Mouse (Mus musculus) hindbrain, embryonic 16.5 days (tissue): ENCODE data around the gene Pmepa1. TPM values are rescaled to one million over a fixed set of nuclear protein-coding genes. Genes with fewer than 3 reads are reported as not detected.
A peak's percentile ranks its signal among the peaks of the same experiment; 100 is the strongest.

Experiments used
- ATAC-seq: fragments of 200-750 bp; cut with Nextera tagmentation; 2 replicates; pipeline ENCODE4 v1.8.0; 2017; ENCODE audit warnings: moderate TSS enrichment, moderate library complexity
- H3K27ac ChIP-seq: fragments of 300-500 bp; sonication (generic); 2 replicates; pipeline ENCODE4 v1.5.1; 2014; ENCODE audit warnings: low read depth, mild to moderate bottlenecking, control low read depth, low read length, moderate library complexity
- H3K27me3 ChIP-seq: fragments of 300-500 bp; sonication (generic); replicated peaks from 2 replicates; pipeline ENCODE4 v1.6.1; 2014; ENCODE audit warnings: low read length; ENCODE audit not compliant: control insufficient read depth, insufficient read depth
- H3K36me3 ChIP-seq: fragments of 300-500 bp; sonication (generic); 2 replicates; pipeline ENCODE4 v1.6.1; 2014; ENCODE audit warnings: mild to moderate bottlenecking, low read length, moderate library complexity, mixed read lengths; ENCODE audit not compliant: control insufficient read depth, insufficient read depth
- H3K4me1 ChIP-seq: fragments of 300-500 bp; sonication (generic); 2 replicates; pipeline ENCODE4 v1.6.1; 2014; ENCODE audit warnings: low read depth, low read length; ENCODE audit not compliant: control insufficient read depth, insufficient read depth
- H3K4me2 ChIP-seq: fragments of 300-500 bp; sonication (generic); 2 replicates; pipeline ENCODE4 v1.6.1; 2014; ENCODE audit warnings: mild to moderate bottlenecking, low read length, control low read depth, moderate library complexity
- H3K4me3 ChIP-seq: fragments of 300-500 bp; sonication (generic); 2 replicates; pipeline ENCODE4 v1.5.1; 2014; ENCODE audit warnings: mild to moderate bottlenecking, low read length, control low read depth, moderate library complexity
- H3K9ac ChIP-seq: fragments of 300-500 bp; sonication (generic); 2 replicates; pipeline ENCODE4 v1.6.1; 2014; ENCODE audit warnings: low read depth, mild to moderate bottlenecking, control low read depth, low read length, moderate library complexity
- H3K9me3 ChIP-seq: fragments of 300-500 bp; sonication (generic); 2 replicates; pipeline ENCODE4 v1.6.1; 2014; ENCODE audit warnings: mild to moderate bottlenecking, low read length, moderate library complexity; ENCODE audit not compliant: control insufficient read depth
- WGBS: fragments of 180-500 bp; shearing (Covaris S2); extraction: QIAGEN DNeasy Blood & Tissue Kit; methylation state at CpG from one replicate; pipeline ENCODE4 v1.1.7; 2014; 5-methylcytosine and 5-hydroxymethylcytosine counted together
- polyA plus RNA-seq: library from polyadenylated mRNA; unstranded; fragments of >200 nt; fragmentation: Nextera tagmentation; extraction: Ambion mirVana; gene quantifications from 2 replicates; pipeline ENCODE4 v1.2.1, GENCODE M21; 2015

Pmepa1 gene
- polyA plus RNA-seq, 1 experiment from 2014 or later, result 3.2 TPM

- Histone ChIP-seq H3K27ac (no peak overlapping the region), H3K9me3 (no peaks in the 10 kb centered on the region), H3K4me2 (no peak overlapping the region), H3K4me3 (no peak overlapping the region), H3K4me1 (peaks cover 49% of the 10 kb centered on the region), H3K36me3 (no peaks in the 10 kb centered on the region), H3K27me3 (no peaks in the 10 kb centered on the region), H3K9ac (peak overlapping the region; percentile 43; the same call in 1 of the 2 replicates)
- ATAC-seq, result no peak
- 16% methylated on average over 14 of the region's 14 CpGs for WGBS
Observed at GRCm38 (mm10) chr2:173238522-173238921, 37.8 kb downstream of the Pmepa1 start.

- Histone ChIP-seq H3K27ac (no peak overlapping the region; the same call in 1 of the 2 replicates), H3K4me3 (no peak overlapping the region), H3K27me3 (no peaks in the 10 kb centered on the region), H3K4me2 (no peak overlapping the region), H3K36me3 (no peaks in the 10 kb centered on the region), H3K4me1 (peaks cover 30% of the 10 kb centered on the region), H3K9me3 (no peaks in the 10 kb centered on the region), H3K9ac (no peak overlapping the region)
- 49% methylated on average over 8 of the region's 8 CpGs for WGBS
- peak; percentile 37 for ATAC-seq
Observed at GRCm38 (mm10) chr2:173235435-173236332, 40.6 kb downstream of the Pmepa1 start.

GRCm38 (mm10) chr2:173232766-173233099 lies 43.6 kb downstream of the Pmepa1 start:
- no peak overlapping the region for H3K27ac ChIP-seq
- WGBS, result 79% methylated on average over 8 of the region's 8 CpGs
- ATAC-seq, result no peak
- H3K9me3 ChIP-seq, result no peaks in the 10 kb centered on the region
- H3K4me1 ChIP-seq, result peaks cover 17% of the 10 kb centered on the region
- H3K27me3 ChIP-seq, result no peaks in the 10 kb centered on the region
- no peak overlapping the region for H3K9ac ChIP-seq
- H3K4me2 ChIP-seq, result no peak overlapping the region
- peaks cover 8% of the 10 kb centered on the region for H3K36me3 ChIP-seq
- H3K4me3 ChIP-seq, result no peak overlapping the region

GRCm38 (mm10) chr2:173232065-173232765 lies 44.1 kb downstream of the Pmepa1 start:
- 72% methylated on average over 22 of the region's 22 CpGs for WGBS
- Histone ChIP-seq H3K4me1 (peaks cover 17% of the 10 kb centered on the region), H3K27me3 (no peaks in the 10 kb centered on the region), H3K4me3 (no peak overlapping the region), H3K4me2 (no peak overlapping the region), H3K36me3 (peaks cover 8% of the 10 kb centered on the region), H3K9ac (no peak overlapping the region), H3K27ac (no peak overlapping the region), H3K9me3 (no peaks in the 10 kb centered on the region)
- no peak for ATAC-seq

GRCm38 (mm10) chr2:173229578-173230224 lies 46.6 kb downstream of the Pmepa1 start:
- Histone ChIP-seq H3K4me1 (peaks cover 2% of the 10 kb centered on the region), H3K27me3 (no peaks in the 10 kb centered on the region), H3K4me2 (peak overlapping the region; percentile 33), H3K9ac (no peak overlapping the region), H3K9me3 (no peaks in the 10 kb centered on the region), H3K4me3 (no peak overlapping the region), H3K27ac (no peak overlapping the region), H3K36me3 (peaks cover 8% of the 10 kb centered on the region)
- ATAC-seq, result peak; percentile 81
- 5% methylated on average over 10 of the region's 10 CpGs for WGBS

- Histone ChIP-seq H3K9ac (no peak overlapping the region), H3K4me1 (peaks cover 2% of the 10 kb centered on the region), H3K27me3 (no peaks in the 10 kb centered on the region), H3K4me2 (no peak overlapping the region), H3K9me3 (no peaks in the 10 kb centered on the region), H3K4me3 (no peak overlapping the region), H3K36me3 (peaks cover 8% of the 10 kb centered on the region), H3K27ac (no peak overlapping the region)
- no peak for ATAC-seq
- 93% methylated on average over 8 of the region's 8 CpGs for WGBS
Observed at GRCm38 (mm10) chr2:173228567-173228966, 47.8 kb downstream of the Pmepa1 start.

GRCm38 (mm10) chr2:173226792-173227191 lies 49.5 kb downstream of the Pmepa1 start:
- Histone ChIP-seq H3K36me3 (peaks cover 8% of the 10 kb centered on the region), H3K4me3 (no peak overlapping the region), H3K9me3 (no peaks in the 10 kb centered on the region), H3K27ac (no peak overlapping the region), H3K9ac (no peak overlapping the region), H3K4me1 (peaks cover 2% of the 10 kb centered on the region), H3K4me2 (no peak overlapping the region), H3K27me3 (no peaks in the 10 kb centered on the region)
- ATAC-seq, result no peak
- 86% methylated on average over 8 of the region's 8 CpGs for WGBS

GRCm38 (mm10) chr2:173225906-173226305 lies 50.4 kb downstream of the Pmepa1 start:
- Histone ChIP-seq H3K4me1 (peaks cover 2% of the 10 kb centered on the region), H3K9ac (no peak overlapping the region), H3K36me3 (peaks cover 8% of the 10 kb centered on the region), H3K4me2 (no peak overlapping the region), H3K4me3 (no peak overlapping the region), H3K9me3 (no peaks in the 10 kb centered on the region), H3K27me3 (no peaks in the 10 kb centered on the region), H3K27ac (no peak overlapping the region)
- ATAC-seq, result no peak
- WGBS, result 88% methylated on average over 7 of the region's 7 CpGs

- no peak for ATAC-seq
- no peak overlapping the region for H3K4me3 ChIP-seq
- no peaks in the 10 kb centered on the region for H3K27me3 ChIP-seq
- H3K4me1 ChIP-seq, result peaks cover 2% of the 10 kb centered on the region
- peaks cover 8% of the 10 kb centered on the region for H3K36me3 ChIP-seq
- no peaks in the 10 kb centered on the region for H3K9me3 ChIP-seq
- no peak overlapping the region for H3K9ac ChIP-seq
- no peak overlapping the region for H3K4me2 ChIP-seq
- WGBS, result 47% methylated on average over 7 of the region's 7 CpGs
- H3K27ac ChIP-seq, result no peak overlapping the region
Observed at GRCm38 (mm10) chr2:173224832-173225231, 51.5 kb downstream of the Pmepa1 start.
